In genomic region chr7:45715090-45715708, GRCm38 (mm10) we compare ENCODE assay signal across 8 mouse cellular contexts. TPM values are rescaled to one million over a fixed set of nuclear protein-coding genes. Genes with fewer than 3 reads are reported as not detected.
DNase-seq lines count a peak whose midpoint lies in the region; ATAC-seq and TF ChIP-seq lines count a peak whose summit lies in the region.

TSS of gene Rpl18 (plus strand) at chr7:45715457.

- H3K4me3 ChIP-seq in hindbrain, embryonic 14.5 days (replicated peaks; ENCODE audit: low read length) = peak within 1 kb of the TSS; percentile 56

- POLR2A ChIA-PET in Patski (lab: Charles Lee) = no interaction called here

- H3K27ac ChIP-seq in hindbrain, embryonic 14.5 days = peak within 1 kb of the TSS; percentile 54; the same call in 1 of the 2 replicates

- CTCF ChIA-PET in Patski (lab: Charles Lee) = no interaction called here

- WGBS in hindbrain, embryonic 14.5 days = 7% methylated on average over 34 of the region's 34 CpGs

- peak; percentile 82 for ATAC-seq in Patski
- ATAC-seq in hindbrain, embryonic 14.5 days (ENCODE audit: low FRiP score) = peak; percentile 92

- peak within 1 kb of the TSS; percentile 64 for H3K9ac ChIP-seq in hindbrain, embryonic 14.5 days

- peak within 1 kb of the TSS; percentile 64 for H3K4me2 ChIP-seq in hindbrain, embryonic 14.5 days (replicated peaks)

- no peak for DNase-seq in Patski (ENCODE audit: low read depth, low spot score)
- DNase-seq in cerebellum, postnatal 14 days = peak; percentile 99
- peak; percentile 92 to 95 for DNase-seq in frontal cortex, postnatal 25 days (ENCODE audit: low spot score in 2 of 2)
- peak; percentile 96 for DNase-seq in hindbrain, embryonic 14.5 days (ENCODE audit: low spot score)
- peak; percentile 97 for DNase-seq in left cerebral cortex, adult 11 months (ENCODE audit: low spot score)
- DNase-seq in lung, postnatal 4 days = peak; percentile 98 to 99
- peak; percentile 89 for DNase-seq in retina, postnatal 7 days (ENCODE audit: low read depth, low spot score)
- peak; percentile 89 for DNase-seq in urinary bladder, adult 2 months (ENCODE audit: low spot score)

- TF ChIP-seq CTCF in Patski (IDR thresholded peaks at IDR 0.05) = no peak

- in situ Hi-C loops in Patski (cut with MboI; ENCODE audit: low pct_unique_long_range_greater_than_20kb) = loop anchor here (25.0 kb wide), 1 partner anchor 853 kb away; the partner anchor contains the start of genes Pnkp and Ptov1

- no peaks in the 10 kb centered on the region for H3K9me3 ChIP-seq in hindbrain, embryonic 14.5 days (ENCODE audit: control insufficient read depth, low read length)

- peaks cover 45% of the 10 kb centered on the region for H3K36me3 ChIP-seq in hindbrain, embryonic 14.5 days (replicated peaks; ENCODE audit: control insufficient read depth, insufficient read depth)

- peaks cover 38% of the 10 kb centered on the region for H3K4me1 ChIP-seq in hindbrain, embryonic 14.5 days (replicated peaks; ENCODE audit: control insufficient read depth, insufficient read depth, low read length)

- no peaks in the 10 kb centered on the region for H3K27me3 ChIP-seq in Patski
- H3K27me3 ChIP-seq in hindbrain, embryonic 14.5 days (ENCODE audit: control insufficient read depth, insufficient read depth, low read length) = no peaks in the 10 kb centered on the region

RNA-seq across cellular contexts. Expression of gene Rpl18, which starts in this region (rescaled TPM):
- polyA plus RNA-seq in Patski (2021) = 807 TPM
- polyA plus RNA-seq in hindbrain, embryonic 14.5 days (2014; fragmentation: Nextera tagmentation; extraction: Ambion mirVana) = 578 and 674 TPM in 2 replicates
- polyA plus RNA-seq in urinary bladder, adult 2 months (2012; rRNA removed) = 594 and 906 TPM in 2 replicates
